19 mouse cellular contexts compared by ENCODE assay signal in the genomic region with DNA sequence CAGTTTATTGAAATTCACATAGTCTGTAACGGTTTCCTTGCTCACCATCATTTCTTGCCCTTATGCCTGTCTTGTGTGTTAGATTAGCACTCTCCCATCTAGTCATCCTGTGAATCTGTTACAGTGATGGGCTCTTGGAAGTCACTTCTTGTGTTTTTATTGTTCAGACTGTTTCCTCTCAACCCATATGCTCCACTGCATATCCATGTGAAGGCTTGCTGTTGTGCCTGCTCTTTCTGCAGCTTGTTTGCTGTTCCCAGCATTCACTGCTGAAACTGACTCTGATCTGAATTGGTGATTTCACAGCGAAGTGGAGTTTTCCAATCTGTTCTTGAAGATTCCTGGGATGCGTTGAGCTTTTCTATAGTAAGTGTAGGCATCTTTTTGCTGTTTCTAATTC.
"Had no signal": no experiment of that assay in that cellular context is flagged by ENCODE, and none has a peak within 500 bp of the region (broad histone marks: within the 10 kb centered on the region; RNA-seq: fewer than 3 reads in every experiment).

No protein-coding gene starts in this region.

- H3K27me3 ChIP-seq: lung, embryonic 15.5 days; megakaryocyte, embryonic 14.5 days; midbrain, embryonic 13.5 days; midbrain, embryonic 15.5 days; neural tube, embryonic 12.5 days had no signal

- H3K4me1 ChIP-seq: lung, embryonic 15.5 days; megakaryocyte, embryonic 14.5 days; midbrain, embryonic 13.5 days; midbrain, embryonic 15.5 days; neural tube, embryonic 12.5 days had no signal

- H3K4me3 ChIP-seq: lung, embryonic 15.5 days; megakaryocyte, embryonic 14.5 days; midbrain, embryonic 13.5 days; midbrain, embryonic 15.5 days; neural tube, embryonic 12.5 days had no signal

- H3K36me3 ChIP-seq: lung, embryonic 15.5 days; midbrain, embryonic 13.5 days; midbrain, embryonic 15.5 days; neural tube, embryonic 12.5 days had no signal

- H3K9me3 ChIP-seq: lung, embryonic 15.5 days; midbrain, embryonic 13.5 days; midbrain, embryonic 15.5 days; neural tube, embryonic 12.5 days had no signal

- ATAC-seq: lung, postnatal 0 days; midbrain, embryonic 13.5 days; midbrain, embryonic 15.5 days had no signal

- H3K9ac ChIP-seq: lung, embryonic 15.5 days; midbrain, embryonic 13.5 days; midbrain, embryonic 15.5 days; neural tube, embryonic 12.5 days had no signal

- DNase-seq: lung, adult 2 months; lung, postnatal 14 days; lung, postnatal 36 days; retina, postnatal 1 day; right cerebral cortex, adult 18-20 months; right cerebral cortex, postnatal 25 days; right cerebral cortex, postnatal 4 days; spleen, adult 18-20 months; thymus, adult 18-20 months; thymus, postnatal 14 days; thymus, postnatal 36 days had no signal

- H3K27ac ChIP-seq: lung, embryonic 15.5 days; macrophage; midbrain, embryonic 13.5 days; midbrain, embryonic 15.5 days; neural tube, embryonic 12.5 days had no signal

- H3K4me2 ChIP-seq: lung, embryonic 15.5 days; midbrain, embryonic 11.5 days; midbrain, embryonic 13.5 days; midbrain, embryonic 15.5 days; neural tube, embryonic 12.5 days had no signal
